Mouse (Mus musculus) stomach, embryonic 14.5 days (tissue): ENCODE measurements around the gene Tbc1d25. TPM values are rescaled to one million over a fixed set of nuclear protein-coding genes. Genes with fewer than 3 reads are reported as not detected.

Experiments
- ATAC-seq: fragments of 200-750 bp; cut with Nextera tagmentation; 2 replicates; pipeline ENCODE4 v1.8.0; 2017; ENCODE audit warnings: low read depth, moderate TSS enrichment; ENCODE audit not compliant: insufficient number of reproducible peaks, insufficient read depth, low FRiP score
- H3K27ac ChIP-seq: fragments of 300-500 bp; sonication (generic); 2 replicates; pipeline ENCODE4 v1.5.1; 2014; ENCODE audit warnings: mild to moderate bottlenecking, low read length, moderate library complexity, mixed read lengths
- H3K27me3 ChIP-seq: fragments of 300-500 bp; sonication (generic); 2 replicates; pipeline ENCODE4 v1.6.1; 2014; ENCODE audit warnings: low read length, control low read depth, mixed read lengths; ENCODE audit not compliant: control insufficient read depth, insufficient read depth
- H3K36me3 ChIP-seq: fragments of 300-500 bp; sonication (generic); 2 replicates; pipeline ENCODE4 v1.6.1; 2014; ENCODE audit warnings: mild to moderate bottlenecking, control low read depth, low read length, moderate library complexity, mixed read lengths; ENCODE audit not compliant: control insufficient read depth, insufficient read depth
- H3K4me1 ChIP-seq: fragments of 300-500 bp; sonication (generic); 2 replicates; pipeline ENCODE4 v1.6.1; 2014; ENCODE audit warnings: low read length, control low read depth, mixed read lengths; ENCODE audit not compliant: control insufficient read depth, insufficient read depth
- H3K4me2 ChIP-seq: fragments of 300-500 bp; sonication (generic); replicated peaks from 2 replicates; pipeline ENCODE4 v1.6.1; 2014; ENCODE audit warnings: low read depth, low read length, control low read depth
- H3K4me3 ChIP-seq: fragments of 300-500 bp; sonication (generic); 2 replicates; pipeline ENCODE4 v1.5.1; 2014; ENCODE audit warnings: low read depth, low read length, control low read depth
- H3K9ac ChIP-seq: fragments of 300-500 bp; sonication (generic); replicated peaks from 2 replicates; pipeline ENCODE4 v1.6.1; 2014; ENCODE audit warnings: low read depth, mild to moderate bottlenecking, control low read depth, low read length, moderate library complexity, mixed read lengths
- H3K9me3 ChIP-seq: fragments of 300-500 bp; sonication (generic); 2 replicates; pipeline ENCODE4 v1.6.1; 2016; ENCODE audit warnings: low read depth, low read length, control low read depth; ENCODE audit not compliant: control insufficient read depth
- WGBS: fragments of 180-500 bp; shearing (Covaris S2); extraction: QIAGEN DNeasy Blood & Tissue Kit; methylation state at CpG from one replicate; pipeline ENCODE4 v1.1.7; 2014; 5-methylcytosine and 5-hydroxymethylcytosine counted together
- polyA plus RNA-seq: library from polyadenylated mRNA; unstranded; fragments of >200 nt; fragmentation: Nextera tagmentation; extraction: Ambion mirVana; gene quantifications from 2 replicates; pipeline ENCODE4 v1.2.1, GENCODE M21; 2014

The Tbc1d25 gene
- polyA plus RNA-seq, 1 experiment from 2014 or later: 14.6 TPM

DNA sequence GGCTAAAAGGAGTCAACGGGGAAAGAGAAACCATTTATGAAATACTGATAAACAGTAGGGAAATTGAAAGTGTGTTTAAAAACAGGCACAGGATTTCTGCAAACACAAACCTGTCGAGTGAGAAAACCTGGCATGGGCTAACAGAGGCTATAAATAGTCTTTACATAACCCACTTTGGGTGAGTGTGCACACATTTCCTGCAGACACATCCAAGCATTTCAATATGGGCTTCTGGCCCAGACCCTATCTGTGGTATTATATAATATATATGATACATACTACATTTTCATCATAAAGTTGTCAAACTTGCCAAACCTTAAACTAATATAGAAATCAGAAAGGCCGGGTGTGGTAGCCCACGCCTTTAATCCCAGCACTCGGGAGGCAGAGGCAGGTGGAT is 12.9 kb downstream of the Tbc1d25 start:
- no peaks in the 10 kb centered on the region for H3K4me1 ChIP-seq
- H3K9me3 ChIP-seq: no peaks in the 10 kb centered on the region
- no peak for ATAC-seq
- no peak overlapping the region for H3K9ac ChIP-seq
- no peaks in the 10 kb centered on the region for H3K36me3 ChIP-seq
- no peak overlapping the region for H3K4me2 ChIP-seq
- H3K27ac ChIP-seq: no peak overlapping the region
- 76% methylated on average over 5 of the region's 5 CpGs for WGBS
- H3K4me3 ChIP-seq: no peak overlapping the region
- no peaks in the 10 kb centered on the region for H3K27me3 ChIP-seq

DNA sequence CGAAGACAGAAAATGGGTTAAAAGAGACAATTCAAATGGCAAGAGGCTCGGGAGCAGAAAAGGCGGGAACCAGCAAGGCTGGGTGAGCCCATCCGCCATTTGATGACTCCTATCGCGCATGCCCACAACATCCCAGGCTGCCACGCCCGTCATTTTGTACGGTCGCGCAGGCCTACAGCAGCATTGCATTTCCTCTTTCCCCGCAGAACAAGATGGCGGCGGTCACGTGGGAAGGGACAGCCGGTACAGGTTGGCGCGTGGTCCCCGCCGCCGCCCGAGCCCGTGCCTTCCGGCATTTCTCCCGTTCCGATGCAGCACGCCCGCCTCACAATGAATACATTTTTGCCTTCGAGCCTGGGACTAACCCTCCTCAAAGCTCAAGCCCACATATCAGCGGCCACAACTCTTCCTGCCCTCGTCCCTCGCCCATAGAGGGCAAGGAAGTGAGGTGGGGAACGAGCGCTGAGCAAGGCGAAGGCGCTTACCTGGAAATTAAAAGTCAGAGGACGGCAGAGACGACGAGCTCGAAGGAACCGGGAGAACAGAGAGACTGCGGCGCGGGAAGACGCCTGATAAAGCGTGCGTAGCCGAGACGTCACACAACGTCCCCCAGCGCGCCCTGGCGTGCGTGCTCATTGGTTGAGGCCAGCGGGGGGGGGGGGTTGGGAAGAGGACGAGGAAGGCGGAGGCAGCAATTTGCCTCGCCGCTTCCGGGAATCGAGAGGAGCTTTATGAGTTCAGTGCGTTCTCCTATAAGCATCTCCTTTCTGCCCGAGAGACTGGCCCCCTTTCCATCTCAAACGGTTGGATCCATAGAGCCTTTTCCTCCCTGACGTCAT is 30.6 kb downstream of the Tbc1d25 start, which contains the start of gene Rbm3:
Gene Rbm3, minus strand, starts transcription at position 728 of the 839 bp plus-strand sequence.
- peak within 1 kb of the TSS; percentile 71 for H3K9ac ChIP-seq
- peak within 1 kb of the TSS; percentile 59 for H3K4me2 ChIP-seq
- peaks cover 11% of the 10 kb centered on the region for H3K36me3 ChIP-seq
- ATAC-seq: peak; percentile 95
- WGBS: 19% methylated on average over 64 of the region's 65 CpGs
- H3K4me1 ChIP-seq: peaks cover 4% of the 10 kb centered on the region; the same call in 1 of the 2 replicates
- no peaks in the 10 kb centered on the region for H3K9me3 ChIP-seq
- no peaks in the 10 kb centered on the region for H3K27me3 ChIP-seq
- peak within 1 kb of the TSS; percentile 58 for H3K4me3 ChIP-seq
- H3K27ac ChIP-seq: peak within 1 kb of the TSS; percentile 98

DNA sequence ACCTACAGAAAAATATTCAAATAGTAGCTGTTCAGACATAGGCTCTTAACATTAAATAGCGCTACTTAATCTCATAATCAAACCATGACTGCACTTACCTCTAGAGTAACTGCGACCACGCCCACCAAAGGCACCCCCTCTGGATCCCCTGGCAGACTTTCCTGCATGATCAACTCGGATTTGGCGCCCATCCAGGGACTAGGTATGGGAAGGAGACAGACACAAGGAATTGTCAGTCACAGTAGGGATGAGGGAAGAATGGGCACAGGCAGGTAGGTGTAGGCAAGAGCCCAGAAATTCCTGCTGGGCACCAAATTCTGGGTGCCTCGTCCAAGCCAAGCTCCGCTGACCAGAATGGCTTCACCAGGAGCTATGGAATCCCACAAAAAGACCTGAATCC is 32.2 kb downstream of the Tbc1d25 start:
- Histone ChIP-seq H3K27me3 (no peaks in the 10 kb centered on the region), H3K36me3 (peaks cover 11% of the 10 kb centered on the region)

DNA sequence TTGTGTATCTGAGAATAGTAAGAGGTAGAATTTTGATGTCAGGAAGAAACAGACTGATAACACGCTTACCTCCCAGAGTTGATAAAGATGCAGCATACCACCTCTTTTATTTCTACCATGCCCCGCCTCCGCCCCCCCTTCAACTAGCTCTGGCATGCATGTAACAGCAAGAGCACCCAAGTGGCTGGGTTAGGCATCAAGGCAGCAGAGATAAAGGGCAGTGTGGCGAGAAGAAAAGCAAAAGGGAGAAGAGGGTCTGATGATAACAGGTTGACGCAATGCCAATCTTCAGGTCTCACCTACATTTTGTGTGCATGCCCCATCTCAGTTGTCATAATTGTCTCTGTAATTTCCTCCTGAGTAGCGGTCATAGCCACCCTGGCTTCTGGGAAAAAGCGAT is 33.0 kb downstream of the Tbc1d25 start:
- Histone ChIP-seq H3K4me1 (peaks cover 4% of the 10 kb centered on the region; the same call in 1 of the 2 replicates), H3K27me3 (no peaks in the 10 kb centered on the region), H3K27ac (no peak overlapping the region), H3K9me3 (no peaks in the 10 kb centered on the region), H3K4me2 (no peak overlapping the region), H3K4me3 (no peak overlapping the region), H3K36me3 (peaks cover 11% of the 10 kb centered on the region), H3K9ac (no peak overlapping the region)
- ATAC-seq: no peak
- 84% methylated on average over 7 of the region's 7 CpGs for WGBS

More for the DNA sequence above, 32.2 kb downstream of the Tbc1d25 start:
- H3K4me1 ChIP-seq: peaks cover 4% of the 10 kb centered on the region; the same call in 1 of the 2 replicates
- H3K4me3 ChIP-seq: peak overlapping the region; percentile 58
- no peak overlapping the region for H3K27ac ChIP-seq
- H3K9me3 ChIP-seq: no peaks in the 10 kb centered on the region
- WGBS: 78% methylated on average over 7 of the region's 7 CpGs
- peak overlapping the region; percentile 59 for H3K4me2 ChIP-seq
- peak overlapping the region; percentile 71; the same call in 1 of the 2 replicates for H3K9ac ChIP-seq
- ATAC-seq: no peak

DNA sequence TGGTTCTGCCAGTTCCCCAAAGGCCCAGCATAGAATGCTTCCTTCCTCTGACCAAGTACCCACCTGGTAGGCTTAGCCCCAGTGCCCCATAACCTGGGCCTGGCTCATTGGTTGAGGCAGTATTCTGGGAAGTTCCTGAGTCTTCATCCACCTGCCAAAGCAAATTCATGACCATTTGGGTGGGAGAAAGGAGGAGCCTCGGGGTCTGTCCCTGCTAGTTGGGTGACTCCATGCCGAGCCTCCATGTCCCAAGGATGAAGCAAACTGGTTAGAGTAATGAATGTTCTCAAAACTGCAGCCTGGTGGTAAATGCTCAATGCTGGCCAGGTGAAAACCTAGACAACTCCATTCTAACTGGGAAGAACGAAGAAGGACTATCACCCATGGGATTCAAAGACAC is 34.9 kb downstream of the Tbc1d25 start:
- Histone ChIP-seq H3K9ac (no peak overlapping the region), H3K4me3 (no peak overlapping the region), H3K36me3 (peaks cover 11% of the 10 kb centered on the region), H3K9me3 (no peaks in the 10 kb centered on the region), H3K27ac (no peak overlapping the region), H3K4me2 (no peak overlapping the region), H3K27me3 (no peaks in the 10 kb centered on the region), H3K4me1 (peaks cover 4% of the 10 kb centered on the region; the same call in 1 of the 2 replicates)
- WGBS: 79% methylated on average over 3 of the region's 3 CpGs
- ATAC-seq: no peak

DNA sequence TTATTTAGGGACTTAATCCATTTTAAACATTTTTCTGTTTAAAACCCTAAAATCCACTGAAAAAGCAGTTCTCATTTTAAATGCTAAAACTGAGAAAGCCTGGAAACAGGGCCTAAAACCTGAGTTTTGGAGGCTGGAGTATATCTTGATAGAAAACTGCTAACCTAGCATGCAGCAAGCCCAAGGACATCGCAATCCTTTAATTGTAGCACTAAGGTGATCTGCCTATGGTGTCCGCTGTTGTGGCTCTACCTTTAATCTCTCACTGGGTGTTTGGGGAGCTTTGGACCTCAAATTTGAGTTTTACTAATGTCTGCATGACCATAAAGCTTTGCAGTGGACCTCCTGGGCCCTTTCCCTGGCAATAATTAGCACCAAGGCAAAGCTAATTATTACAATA is 35.5 kb downstream of the Tbc1d25 start:
- Histone ChIP-seq H3K36me3 (peaks cover 11% of the 10 kb centered on the region), H3K4me1 (peaks cover 4% of the 10 kb centered on the region; the same call in 1 of the 2 replicates), H3K9me3 (no peaks in the 10 kb centered on the region), H3K4me3 (no peak overlapping the region), H3K27ac (no peak overlapping the region), H3K27me3 (no peaks in the 10 kb centered on the region), H3K9ac (no peak overlapping the region), H3K4me2 (no peak overlapping the region)
- WGBS: 83% methylated on average over 2 of the region's 2 CpGs
- no peak for ATAC-seq

DNA sequence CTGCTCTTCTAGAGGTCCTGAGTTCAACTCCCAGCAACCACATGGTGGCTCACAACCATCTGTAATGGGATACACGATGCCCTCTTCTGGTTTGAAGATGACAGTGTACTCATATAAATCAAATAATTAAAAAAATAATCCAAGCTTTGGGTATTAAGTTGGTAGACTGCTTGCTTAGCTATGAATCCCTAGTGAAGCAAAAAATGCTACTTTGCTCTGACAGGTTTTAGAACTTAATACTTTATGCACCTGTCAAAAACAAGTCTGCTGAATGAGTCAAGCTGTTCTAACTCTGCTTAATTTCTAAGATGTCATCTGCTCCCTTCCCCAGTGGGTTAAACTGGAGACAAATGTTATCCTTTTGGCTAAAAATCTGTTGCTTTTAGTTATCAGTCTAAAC is 36.5 kb downstream of the Tbc1d25 start:
- Histone ChIP-seq H3K36me3 (peaks cover 11% of the 10 kb centered on the region), H3K27ac (no peak overlapping the region), H3K4me1 (peaks cover 4% of the 10 kb centered on the region; the same call in 1 of the 2 replicates), H3K9me3 (no peaks in the 10 kb centered on the region), H3K4me3 (no peak overlapping the region), H3K9ac (no peak overlapping the region), H3K4me2 (no peak overlapping the region), H3K27me3 (no peaks in the 10 kb centered on the region)
- 38% methylated on average over 1 of the region's 1 CpGs for WGBS
- ATAC-seq: no peak

DNA sequence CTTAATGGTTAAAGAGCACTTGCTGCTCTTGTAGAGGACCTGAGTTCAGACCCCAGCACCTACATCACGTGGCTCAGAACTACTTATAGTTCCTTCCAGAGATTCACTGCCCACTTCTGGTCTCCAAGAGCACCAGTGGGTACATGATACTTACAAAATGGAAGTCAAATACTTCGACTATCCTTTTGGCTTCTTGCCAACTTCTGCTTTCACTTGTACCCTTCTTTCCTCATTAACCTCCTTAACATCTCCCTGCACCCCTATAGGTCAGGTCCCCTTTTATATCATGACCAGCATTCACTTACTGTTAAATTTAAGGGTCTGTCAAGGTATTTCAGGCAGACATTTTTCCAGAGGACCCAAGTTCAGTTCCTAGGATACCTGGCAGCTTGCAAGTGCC is 40.1 kb downstream of the Tbc1d25 start:
- no peak overlapping the region for H3K4me3 ChIP-seq
- H3K27me3 ChIP-seq: no peaks in the 10 kb centered on the region
- no peak overlapping the region for H3K9ac ChIP-seq
- WGBS: 40% methylated on average over 2 of the region's 2 CpGs
- no peak overlapping the region for H3K4me2 ChIP-seq
- no peak overlapping the region for H3K27ac ChIP-seq
- H3K36me3 ChIP-seq: no peaks in the 10 kb centered on the region; the same call in 1 of the 2 replicates
- no peaks in the 10 kb centered on the region for H3K9me3 ChIP-seq
- no peak for ATAC-seq
- H3K4me1 ChIP-seq: no peaks in the 10 kb centered on the region
